Mouse (Mus musculus) frontal cortex, postnatal 14 days (tissue): ENCODE data around the gene Ext2.

Experiments used
- DNase-seq, 2 experiments: peaks; one replicate each; pipeline ENCODE4 v3.0.0; 2022; ENCODE audit warnings: low spot score in 2 of 2

Ext2 gene

DNA sequence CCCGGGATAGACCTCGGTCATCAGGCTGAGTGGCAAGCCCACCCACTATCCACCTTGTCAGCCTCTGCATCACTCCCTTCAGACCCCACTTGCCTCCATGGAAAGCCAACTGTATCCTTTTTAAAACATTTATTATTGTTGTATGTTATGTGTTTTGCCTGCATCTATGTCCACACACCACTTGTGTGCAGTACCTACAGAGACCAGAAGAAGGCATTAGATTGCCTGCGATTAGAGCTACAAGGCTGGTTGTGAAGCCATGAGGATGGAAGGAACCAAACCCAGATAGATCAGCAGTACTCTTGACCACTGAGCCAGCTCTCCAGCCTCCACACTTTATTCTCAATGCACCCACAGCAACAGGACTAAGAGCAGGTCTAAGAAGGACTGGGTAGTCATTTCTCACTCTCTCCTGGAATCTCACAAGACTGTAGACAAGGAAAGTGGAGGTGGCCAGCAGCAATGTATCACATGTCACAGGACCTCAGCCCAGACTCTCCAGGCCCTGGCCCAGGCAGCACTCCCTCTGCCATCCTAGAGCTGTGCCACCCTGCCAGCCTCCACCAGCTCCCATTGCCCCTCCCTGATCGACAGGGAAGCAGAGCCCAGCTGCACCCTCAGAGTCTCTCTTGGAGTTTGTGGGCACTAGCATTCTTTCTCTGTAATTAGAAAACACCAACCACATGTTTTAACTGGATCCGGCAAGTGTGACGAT lies 15.7 kb downstream of the Ext2 start:
- DNase-seq = no peak

DNA sequence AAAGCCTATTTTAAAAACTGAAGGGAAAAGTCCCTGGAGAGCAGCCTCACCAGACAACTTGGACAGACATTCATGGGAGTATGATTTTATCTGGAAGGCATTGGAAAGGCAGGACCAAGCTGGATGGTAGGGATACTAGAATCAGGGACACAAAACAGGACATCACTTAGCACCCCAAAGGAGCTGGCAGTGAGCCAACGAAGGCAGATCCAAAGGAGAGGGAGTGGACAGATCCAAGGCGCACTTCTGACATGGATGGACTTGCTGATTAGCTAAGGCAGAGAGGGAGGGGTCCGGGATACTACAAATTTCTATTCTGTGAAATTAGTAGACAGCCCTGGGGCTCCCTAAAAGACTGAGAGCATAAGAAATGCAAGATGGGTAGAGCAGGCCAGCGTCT lies 16.8 kb downstream of the Ext2 start:
- no peak for DNase-seq

DNA sequence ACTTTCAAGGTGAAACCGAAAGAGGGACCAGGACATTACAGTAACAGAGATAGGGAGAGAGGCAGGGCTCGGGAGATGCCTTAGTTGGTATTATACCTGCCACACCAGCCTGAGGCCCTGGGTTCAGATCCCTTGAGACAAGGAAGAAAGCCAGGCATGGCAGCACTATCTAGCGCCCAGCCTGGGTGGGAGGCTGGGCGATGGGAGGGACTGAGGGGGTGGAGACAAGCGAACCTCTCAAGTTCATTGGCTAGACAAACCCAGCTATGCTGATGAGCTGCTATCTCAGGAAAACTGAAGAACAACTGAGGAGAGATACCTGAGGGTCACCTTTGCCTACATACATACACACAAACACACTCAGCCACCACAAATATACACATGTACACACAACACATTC lies 17.3 kb downstream of the Ext2 start:
- DNase-seq = no peak

DNA sequence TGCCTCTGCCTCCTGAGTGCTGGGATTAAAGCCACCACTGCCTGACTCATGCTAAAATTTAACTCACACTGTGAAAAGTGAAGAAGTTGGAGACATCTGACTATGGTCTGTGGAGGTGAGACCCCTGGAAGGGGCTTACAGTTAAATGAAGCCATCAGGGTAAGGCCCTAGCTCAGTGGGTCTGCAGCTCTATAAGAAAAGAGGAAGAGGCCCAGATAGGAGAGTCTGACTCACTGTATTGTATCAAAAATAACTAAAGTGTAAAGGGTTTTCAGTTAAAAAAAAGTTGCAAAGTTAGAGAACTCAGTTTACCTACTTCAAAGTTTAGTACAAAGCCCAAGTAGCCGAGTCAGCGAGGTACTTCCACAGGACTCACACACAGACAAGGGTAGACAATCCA lies 19.4 kb downstream of the Ext2 start:
- no peak for DNase-seq

DNA sequence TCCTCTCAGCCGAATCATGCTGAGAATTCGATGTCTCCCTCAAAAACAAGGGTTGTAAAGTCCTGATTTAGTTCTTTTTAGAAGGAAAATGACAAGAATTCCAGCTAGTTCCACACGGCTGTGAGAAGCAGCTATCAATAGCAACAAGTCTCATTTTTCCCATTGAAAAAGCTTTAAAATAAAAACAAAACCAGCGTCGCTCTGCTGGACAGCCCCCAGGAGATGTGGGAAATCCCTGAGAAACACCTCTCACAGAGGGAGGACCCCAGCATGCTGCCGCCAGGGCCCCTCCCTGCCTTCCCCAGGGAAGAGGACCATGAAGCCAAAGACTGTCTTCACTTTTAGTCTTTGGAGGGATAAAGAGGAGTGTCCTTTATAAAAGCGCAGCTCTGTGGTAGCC lies 21.3 kb downstream of the Ext2 start:
- no peak for DNase-seq

DNA sequence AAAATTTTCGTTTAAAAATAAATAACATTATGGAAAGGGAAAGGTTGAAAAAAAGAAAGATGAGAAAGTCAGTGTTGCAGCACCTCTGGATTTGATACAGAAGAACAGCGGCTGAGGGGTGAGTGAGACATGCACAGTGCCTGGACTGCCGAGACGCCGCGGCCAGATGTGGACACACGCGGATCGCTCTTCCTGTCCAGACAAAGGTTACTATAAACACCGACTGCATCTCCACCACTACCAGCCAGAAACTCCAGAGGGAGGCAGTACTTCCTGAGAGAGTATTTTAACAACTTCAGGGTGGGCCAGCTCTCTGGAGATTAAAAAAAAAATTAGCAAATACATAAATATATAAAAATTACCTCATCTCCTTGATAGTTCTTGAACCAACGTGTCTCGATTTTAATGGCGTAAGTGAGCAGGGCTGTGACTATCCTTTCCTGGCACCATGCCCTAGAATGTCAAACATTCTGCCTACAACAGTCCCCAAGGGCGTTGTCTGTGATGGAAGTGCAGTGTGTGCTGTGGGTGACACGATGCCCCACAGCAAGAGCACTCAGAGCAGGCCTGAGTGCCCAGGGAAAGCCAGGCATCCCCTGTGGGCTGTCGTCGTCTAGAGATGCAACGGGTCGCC lies 25.1 kb downstream of the Ext2 start:
- no peak for DNase-seq

DNA sequence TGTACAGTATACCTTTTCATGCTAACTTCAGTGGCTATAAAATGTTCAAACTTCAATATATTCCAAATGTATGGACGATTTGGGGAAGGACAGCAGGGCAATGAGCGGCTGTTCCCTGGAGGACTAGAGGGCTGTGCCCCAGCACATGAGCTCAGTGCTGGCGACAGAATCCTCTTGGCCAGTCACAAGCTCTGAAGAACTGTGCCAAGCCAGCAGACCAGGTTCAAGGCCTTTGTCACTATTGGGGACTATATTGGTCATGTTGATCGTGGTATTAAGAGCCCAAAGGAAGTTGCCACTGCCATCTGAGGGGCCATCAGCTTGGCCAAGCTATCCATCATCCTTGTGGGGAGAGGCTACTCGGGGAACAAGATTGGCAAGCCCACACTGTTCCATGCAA lies 28.0 kb downstream of the Ext2 start:
- no peak for DNase-seq

DNA sequence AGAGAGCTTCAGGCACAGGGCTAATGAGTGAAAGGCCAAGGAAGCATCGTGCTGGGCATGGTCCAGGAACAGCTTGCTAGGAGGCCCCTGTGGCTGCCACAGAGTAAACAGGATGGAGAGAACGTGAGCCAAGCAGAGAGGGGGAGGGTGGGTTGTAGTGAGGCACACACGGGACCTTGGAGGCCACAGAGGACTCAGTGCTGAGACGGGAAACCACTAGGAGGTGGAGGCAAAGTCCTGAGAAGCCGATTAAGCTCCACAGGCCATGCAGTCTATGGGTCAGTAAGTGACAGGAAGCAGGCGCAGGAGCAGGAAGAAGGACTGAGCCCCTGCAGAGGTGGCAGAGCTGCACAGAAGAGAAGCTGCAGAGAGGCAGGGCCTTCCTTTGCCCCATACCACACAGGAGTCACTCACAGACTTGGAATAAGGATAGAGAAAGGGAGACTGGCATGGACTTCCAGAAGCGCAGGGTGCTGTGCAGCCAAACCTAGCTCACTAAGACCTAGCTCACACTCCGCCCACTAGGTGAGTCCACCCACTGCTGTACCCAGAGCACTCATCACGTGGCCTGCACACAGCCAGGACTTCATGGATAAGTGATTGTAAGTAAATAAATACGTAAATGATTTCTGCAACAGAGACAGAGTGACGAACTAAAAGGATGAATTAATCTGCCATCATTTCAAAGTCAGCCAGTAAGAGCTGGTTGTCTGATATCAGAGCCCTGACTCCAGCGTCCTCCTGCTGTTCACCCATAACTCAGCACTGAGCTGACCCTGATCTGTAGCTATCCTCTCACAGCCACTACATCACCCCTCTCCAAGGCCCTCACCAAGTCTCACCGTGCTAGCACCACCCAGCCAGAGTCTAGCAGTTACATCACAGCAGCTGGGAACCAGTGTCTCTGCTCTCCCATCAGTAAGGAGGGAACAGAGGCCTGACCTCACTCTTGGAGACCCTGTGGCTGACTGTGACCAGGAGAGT lies 30.6 kb downstream of the Ext2 start:
- no peak for DNase-seq

DNA sequence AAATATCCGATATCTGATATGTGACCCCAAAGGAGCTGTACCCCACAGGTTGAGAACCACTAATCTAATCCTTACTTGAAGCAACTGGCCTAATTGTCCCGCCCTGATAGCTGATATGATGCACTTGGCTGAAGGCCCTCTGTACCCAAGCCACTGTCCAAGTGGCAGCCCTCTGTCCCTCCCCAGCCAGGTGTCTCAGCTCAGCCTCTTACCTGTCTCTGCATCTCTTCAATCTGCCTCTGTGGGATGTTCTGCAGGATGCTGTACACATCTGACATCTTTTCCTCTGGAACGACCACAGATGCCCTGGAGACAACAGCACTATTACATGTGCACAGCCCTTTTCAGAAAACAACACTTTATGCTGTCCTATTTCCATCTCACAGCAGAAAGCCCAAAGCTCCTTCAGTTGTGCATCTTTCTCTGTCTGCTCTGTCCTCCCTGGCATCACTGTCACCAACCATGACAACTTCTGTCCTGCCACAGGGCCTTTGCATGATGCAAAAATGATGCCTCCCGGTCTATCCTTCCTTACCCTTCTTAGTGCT lies 31.5 kb downstream of the Ext2 start:
- no peak for DNase-seq

DNA sequence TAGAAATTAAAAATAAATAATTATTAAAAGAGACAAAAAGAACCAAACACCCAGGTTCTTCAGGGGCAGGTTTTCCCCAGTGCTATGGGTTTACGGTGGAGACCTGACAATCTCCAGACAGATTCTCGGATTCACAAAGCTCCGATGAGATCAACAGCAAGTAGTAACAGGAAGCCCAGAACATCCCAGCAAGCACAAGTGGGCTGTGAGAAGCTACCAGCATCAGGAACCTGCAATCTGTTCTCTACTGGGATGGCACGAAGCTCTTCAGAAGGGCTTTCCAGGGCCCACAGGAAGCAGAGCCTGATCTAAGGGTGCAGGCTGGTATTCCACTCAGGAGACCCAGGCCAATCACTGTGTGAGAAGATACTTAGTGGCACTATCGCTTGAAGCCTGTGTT lies 33.8 kb downstream of the Ext2 start:
- DNase-seq = no peak

DNA sequence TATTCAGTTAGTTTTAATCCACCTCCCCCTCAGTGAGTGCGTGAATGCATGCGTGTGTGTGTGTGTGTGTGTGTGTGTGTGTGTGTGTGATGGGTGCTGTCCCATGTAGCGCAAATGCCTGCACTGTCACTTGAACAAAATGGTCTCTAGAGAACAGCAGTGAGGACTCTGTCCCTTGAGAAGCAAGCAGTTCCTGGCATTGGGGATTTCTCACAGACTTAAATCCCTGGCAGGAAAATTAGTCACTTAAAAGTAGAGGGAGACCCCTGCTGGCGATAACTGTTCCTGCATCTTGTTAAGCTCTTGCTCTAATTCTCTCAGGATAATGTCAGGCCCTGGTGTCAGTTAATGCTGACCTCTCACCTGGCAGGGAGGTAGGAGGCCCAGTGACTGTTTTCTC lies 36.2 kb downstream of the Ext2 start:
- DNase-seq = peak; percentile 49 to 79

DNA sequence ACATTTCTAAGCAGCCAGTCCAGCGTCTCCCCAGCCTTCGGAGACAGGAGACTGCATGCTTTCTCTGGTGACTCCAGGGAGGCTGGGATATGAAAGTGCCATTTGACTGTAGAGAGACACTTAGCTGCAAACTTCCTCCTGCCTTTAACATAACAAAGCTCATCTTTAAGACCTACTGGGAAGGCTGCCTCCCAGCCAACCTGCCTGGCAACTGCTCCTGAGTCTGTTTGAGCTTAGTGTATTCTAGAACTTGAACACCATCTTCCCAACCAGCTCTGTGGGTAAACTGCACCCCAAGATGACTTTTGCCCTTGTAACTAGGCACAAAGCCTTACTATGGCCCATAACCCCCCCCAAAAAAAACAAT lies 37.0 kb downstream of the Ext2 start:
- DNase-seq = no peak

DNA sequence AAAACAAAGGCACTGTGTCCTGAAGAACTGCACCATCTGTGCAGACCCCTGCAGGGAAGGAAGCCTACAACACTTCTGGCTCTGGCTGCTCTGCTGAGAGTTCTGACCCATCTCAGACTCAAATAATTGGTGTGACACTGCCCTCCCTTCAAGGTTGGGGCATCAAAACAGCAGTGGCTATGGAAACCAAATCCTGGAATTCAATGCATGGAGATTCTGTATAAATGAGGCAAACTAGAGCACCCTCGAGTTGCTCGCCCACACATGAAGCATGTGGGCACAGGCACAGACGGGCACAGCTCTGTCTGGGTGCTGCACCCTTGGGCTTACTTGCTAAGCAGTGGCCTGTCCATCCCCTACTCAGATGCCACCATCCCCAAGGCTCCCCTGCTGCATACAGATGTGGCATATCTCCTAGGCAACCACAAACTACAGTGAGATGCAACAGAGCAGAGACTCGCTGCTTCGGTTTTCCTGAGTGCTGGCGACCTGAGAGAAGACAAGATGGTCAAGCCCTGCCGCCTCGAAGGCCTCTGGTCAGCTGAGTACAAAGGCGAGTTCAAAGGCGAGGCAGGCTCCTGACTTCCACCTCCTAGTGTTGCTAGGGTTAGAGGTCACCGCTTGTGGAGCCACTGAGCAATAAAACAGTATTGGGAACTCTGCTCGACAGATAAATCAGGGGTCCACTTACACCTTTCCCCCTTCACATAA lies 37.5 kb downstream of the Ext2 start:
- DNase-seq = no peak

DNA sequence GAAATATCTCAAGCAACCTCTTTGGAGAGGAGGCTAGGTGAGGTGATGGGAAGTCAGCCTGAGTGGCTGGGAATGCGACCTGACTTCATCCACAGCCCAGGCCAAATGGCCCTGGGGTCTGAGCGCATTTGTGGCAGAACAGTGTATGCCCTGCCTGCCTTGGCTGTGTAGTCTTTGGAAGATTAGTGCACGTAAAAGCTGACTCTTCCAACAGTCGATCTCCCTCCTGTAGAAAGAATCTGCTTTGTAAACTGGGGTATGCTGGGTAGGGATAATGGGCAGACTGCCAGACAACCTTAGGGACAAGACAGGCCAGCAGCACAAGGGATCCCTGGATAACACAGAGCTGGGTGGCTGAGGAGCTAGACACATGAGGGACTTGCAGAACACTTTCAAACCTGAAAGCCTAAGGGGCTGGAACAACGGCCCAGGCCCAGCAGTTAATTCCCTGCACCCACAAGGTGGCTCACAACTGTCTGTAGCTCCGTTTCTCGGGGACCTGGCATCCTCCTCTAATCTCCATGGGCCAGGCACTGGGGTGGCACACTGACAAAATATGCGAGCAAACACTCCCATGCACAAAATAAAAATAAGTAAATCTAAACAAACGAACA lies 38.3 kb downstream of the Ext2 start:
- DNase-seq = no peak

DNA sequence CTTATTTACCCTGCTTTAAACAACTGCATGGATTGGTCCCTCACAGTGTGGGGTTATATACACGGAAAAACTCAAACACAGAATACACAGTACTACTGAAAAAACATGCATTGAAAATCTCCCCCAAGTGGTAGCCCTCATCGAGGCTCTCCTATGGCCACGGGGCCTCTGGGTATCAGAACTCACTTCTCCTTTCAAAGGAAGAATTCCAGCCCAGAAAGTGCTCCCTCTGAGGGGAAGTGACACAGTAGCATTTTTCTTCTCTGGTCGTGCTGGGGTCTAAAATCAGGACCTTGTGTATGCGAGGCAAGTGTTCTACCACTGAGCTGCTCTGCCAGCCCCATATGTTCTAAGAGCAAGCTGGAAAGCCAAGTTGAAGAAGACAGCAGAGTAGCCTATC lies 39.7 kb downstream of the Ext2 start:
- DNase-seq = no peak

DNA sequence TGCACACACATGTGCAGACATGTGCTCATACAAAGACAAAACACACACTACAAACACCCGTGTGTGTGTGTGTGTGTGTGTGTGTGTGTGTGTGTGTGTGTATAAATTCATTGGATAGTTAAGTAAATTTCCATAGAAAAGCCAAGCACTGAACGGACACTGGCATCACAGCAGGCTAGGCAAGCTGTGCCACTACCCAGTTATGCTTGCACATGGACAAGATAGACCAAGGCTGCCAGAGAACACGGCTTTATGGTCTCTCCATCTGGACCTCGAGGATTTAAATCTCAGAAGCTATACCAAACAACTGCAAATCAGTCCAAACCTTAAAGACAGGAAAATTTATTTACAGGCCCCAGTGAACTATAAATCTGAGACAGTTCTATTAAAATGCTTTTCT lies 40.2 kb downstream of the Ext2 start:
- no peak for DNase-seq

DNA sequence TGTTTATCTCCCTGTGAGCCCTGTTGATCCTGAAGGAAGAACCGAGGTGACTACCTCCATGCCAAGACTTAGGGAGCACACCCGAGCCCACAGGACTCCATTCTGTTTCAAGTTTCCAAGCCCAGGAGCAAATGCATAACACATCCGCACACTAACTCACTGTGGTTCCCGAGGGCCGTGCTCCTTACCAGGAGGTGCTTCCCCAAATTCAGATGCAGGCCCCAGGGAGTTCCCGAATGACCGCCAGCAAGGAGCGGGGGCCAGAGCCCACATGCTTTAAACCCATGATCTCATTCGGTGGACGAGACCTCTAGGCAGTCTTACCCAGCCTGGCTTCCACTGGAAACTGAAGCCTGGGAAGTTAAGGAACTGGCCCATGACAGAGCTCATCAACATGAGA lies 41.8 kb downstream of the Ext2 start:
- DNase-seq = no peak

DNA sequence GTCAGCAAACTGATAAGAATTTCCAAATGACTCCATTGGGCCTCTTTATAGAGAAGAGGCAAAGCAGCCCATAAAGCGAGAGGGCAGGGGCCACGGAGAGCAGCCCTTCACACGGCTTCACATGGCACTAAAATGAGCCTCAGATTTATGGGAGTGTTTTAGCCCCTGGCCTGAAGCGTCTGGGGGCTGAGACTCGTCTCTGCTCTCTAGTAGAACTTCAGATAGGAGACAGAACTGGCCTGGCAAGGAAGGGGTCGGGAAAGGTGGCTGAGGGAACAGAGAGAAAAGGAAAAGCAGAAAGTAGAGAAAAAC lies 42.5 kb downstream of the Ext2 start:
- no peak for DNase-seq

DNA sequence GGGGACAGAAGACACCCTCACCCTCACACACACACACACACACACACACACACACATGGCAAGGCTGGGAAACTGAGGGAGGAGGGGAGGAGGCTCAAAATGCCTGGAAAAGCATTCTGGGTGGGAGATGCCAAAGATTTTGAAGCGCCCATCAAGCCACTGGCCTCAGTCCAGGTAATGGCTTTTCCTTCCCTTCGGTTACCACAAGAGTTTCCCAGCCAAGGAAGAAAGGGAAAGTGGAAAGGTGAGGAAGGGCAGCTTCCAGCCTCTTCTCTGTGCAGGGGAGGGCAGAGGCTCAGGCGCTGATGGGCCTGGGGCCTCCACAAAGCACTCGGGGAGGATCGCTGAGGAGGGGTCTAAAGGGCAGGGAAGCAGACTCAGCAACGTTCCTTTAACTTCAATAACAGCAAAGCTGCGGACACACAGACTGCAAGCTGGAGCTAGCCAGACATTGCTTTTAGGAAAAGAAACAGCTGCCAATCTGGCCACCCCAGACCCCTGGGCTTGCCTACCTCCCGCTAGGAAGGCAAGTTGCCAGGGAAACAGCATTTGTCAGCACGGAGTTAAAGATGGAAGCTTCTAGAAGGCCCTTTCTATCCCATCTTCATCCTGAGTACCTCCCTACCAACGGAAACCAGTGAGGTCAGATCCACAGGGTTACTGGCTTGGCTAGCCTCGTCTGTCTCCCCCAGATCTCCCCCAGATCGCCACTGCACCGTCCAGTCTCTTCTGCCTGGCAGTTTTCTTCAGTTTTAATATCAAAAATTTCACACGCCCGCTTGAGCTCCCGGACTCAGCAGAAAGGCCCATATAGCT lies 43.1 kb downstream of the Ext2 start:
- DNase-seq = no peak

DNA sequence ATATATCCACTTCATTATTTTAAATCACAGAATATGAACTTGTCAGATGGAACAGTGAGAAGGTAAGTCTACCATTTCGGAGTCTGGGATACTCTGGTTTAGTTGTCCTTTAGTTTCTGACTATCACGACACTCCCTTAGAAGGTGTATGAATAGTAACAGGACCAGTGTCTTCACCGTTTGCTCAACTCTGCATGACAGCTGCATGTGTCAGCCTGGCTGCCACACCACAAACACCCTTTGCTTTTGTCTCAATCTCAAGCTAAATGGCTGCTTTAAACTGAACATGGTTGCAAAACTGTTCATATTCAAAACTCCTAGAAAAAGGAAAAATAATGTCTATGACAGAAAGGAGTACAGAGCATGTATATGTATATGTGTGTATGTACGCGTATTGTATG lies 43.8 kb downstream of the Ext2 start:
- DNase-seq = no peak

DNA sequence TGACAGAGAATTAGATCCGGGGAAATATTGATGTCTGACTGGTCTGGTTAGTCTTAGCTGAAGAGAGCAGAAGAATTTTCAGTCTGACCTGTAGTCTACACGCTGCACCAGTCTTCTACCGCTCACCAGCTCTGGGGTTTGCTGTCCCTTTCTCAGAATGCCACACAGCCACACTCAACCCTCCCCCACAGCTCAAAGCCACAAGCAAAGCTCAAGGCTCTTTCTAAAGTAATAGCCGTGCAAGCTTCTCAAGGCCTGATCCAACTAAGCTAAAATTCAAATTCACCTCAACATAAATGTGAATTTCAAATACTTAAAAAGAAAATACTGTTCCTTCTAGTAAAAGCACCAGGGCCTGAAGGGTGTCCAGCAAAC lies 45.3 kb downstream of the Ext2 start:
- no peak for DNase-seq
